Mouse (Mus musculus) myocyte (in vitro differentiated cells): ENCODE data around the gene Osbpl6. TPM values are rescaled to one million over a fixed set of nuclear protein-coding genes. Genes with fewer than 3 reads are reported as not detected.

Experiments
- H3K27me3 ChIP-seq: one replicate; pipeline ENCODE4 v1.6.1; 2011; ENCODE audit not compliant: control insufficient read depth, insufficient read depth, insufficient read length
- H3K36me3 ChIP-seq: one replicate; pipeline ENCODE4 v1.6.1; 2011; ENCODE audit not compliant: control insufficient read depth, insufficient read depth
- H3K4me2 ChIP-seq: one replicate; pipeline ENCODE4 v1.6.1; 2011; ENCODE audit warnings: low read depth, control low read depth
- H3K4me3 ChIP-seq: one replicate; pipeline ENCODE4 v1.5.1; 2011; ENCODE audit warnings: mild to moderate bottlenecking, control low read depth, moderate library complexity
- H3K79me2 ChIP-seq: one replicate; pipeline ENCODE4 v1.6.1; 2011; ENCODE audit not compliant: control insufficient read depth, insufficient read depth
- H3ac ChIP-seq: one replicate; pipeline ENCODE4 v1.6.1; 2011; ENCODE audit not compliant: control insufficient read depth, insufficient read length
- CEBPB ChIP-seq: IDR thresholded peaks from 2 replicates; pipeline ENCODE4 v1.6.1; 2011; ENCODE audit warnings: mild to moderate bottlenecking, moderate library complexity; ENCODE audit not compliant: poor library complexity, insufficient read depth, severe bottlenecking
- E2F4 ChIP-seq: IDR thresholded peaks from one replicate; pipeline ENCODE4 v1.6.1; 2011; ENCODE audit warnings: mild to moderate bottlenecking, control low read depth, moderate library complexity; ENCODE audit not compliant: insufficient read depth
- MAX ChIP-seq: IDR thresholded peaks from one replicate; pipeline ENCODE4 v1.6.1; 2011; ENCODE audit warnings: low read depth, mild to moderate bottlenecking, control low read depth
- MYOD1 ChIP-seq, 3 experiments: IDR thresholded peaks; one replicate each; pipeline ENCODE4 v1.6.1; 2011; ENCODE audit warnings: control low read depth in 2 of 3, low read depth in 2 of 3, mild to moderate bottlenecking in 2 of 3, moderate library complexity in 1 of 3; ENCODE audit not compliant: insufficient read length in 2 of 3, control insufficient read depth in 1 of 3
- MYOG ChIP-seq, 3 experiments: IDR thresholded peaks; one replicate each; pipeline ENCODE4 v1.6.1; 2011; ENCODE audit warnings: control low read depth in 2 of 3, low read depth in 2 of 3, mild to moderate bottlenecking in 2 of 3; ENCODE audit not compliant: insufficient read length in 2 of 3, control insufficient read depth in 1 of 3, insufficient read depth in 1 of 3
- POLR2A ChIP-seq: IDR thresholded peaks from one replicate; pipeline ENCODE4 v1.6.1; 2011; ENCODE audit warnings: low read depth, mild to moderate bottlenecking, control low read depth, moderate library complexity; ENCODE audit not compliant: insufficient read length
- POLR2AphosphoS2 ChIP-seq: IDR thresholded peaks from one replicate; pipeline ENCODE4 v1.6.1; 2011; ENCODE audit warnings: low read depth, control low read depth; ENCODE audit not compliant: insufficient read length
- REST ChIP-seq: IDR thresholded peaks from one replicate; pipeline ENCODE4 v1.6.1; 2011; ENCODE audit warnings: mild to moderate bottlenecking, control low read depth, moderate library complexity; ENCODE audit not compliant: insufficient read depth, insufficient read length
- SRF ChIP-seq: IDR thresholded peaks from one replicate; pipeline ENCODE4 v1.6.1; 2011; ENCODE audit warnings: low read depth; ENCODE audit not compliant: control insufficient read depth, insufficient read length
- TCF12 ChIP-seq: IDR thresholded peaks from one replicate; pipeline ENCODE4 v1.6.1; 2011; ENCODE audit warnings: mild to moderate bottlenecking, control low read depth; ENCODE audit not compliant: poor library complexity, insufficient read depth, severe bottlenecking
- TCF3 ChIP-seq: IDR thresholded peaks from one replicate; pipeline ENCODE4 v1.6.1; 2011; ENCODE audit warnings: low read depth, control low read depth; ENCODE audit not compliant: insufficient read length
- USF1 ChIP-seq: IDR thresholded peaks from one replicate; pipeline ENCODE4 v1.6.1; 2011; ENCODE audit warnings: low read depth, mild to moderate bottlenecking, control low read depth, moderate library complexity
- polyA plus RNA-seq: library from polyadenylated mRNA; unstranded; fragments of >200 nt; fragmentation: generic; extraction: Trizol; gene quantifications from one replicate; pipeline ENCODE4 v1.2.1, GENCODE M21; 2012; ENCODE audit warnings: missing spikeins

The Osbpl6 gene
- polyA plus RNA-seq, 1 experiment: 1.7 TPM

DNA sequence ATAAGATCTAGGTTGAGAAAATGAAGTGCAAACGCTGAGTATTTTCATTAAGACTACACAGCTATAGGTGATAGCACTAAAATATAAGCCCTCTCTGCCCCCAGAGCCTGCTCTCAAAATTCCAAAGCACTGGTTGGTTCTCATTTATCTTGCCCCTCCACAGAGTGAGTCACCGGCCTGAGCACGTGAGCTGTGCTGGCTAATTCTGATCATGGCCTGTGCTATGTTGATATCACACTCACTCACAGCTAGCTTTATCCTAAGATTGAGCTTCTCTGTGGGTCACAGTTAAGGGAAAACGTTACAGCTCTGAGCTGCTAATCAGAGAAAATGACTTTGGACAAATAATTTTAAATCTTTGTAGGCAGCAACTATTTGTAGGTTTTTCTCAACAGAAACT, 34.1 kb upstream of the Osbpl6 start:
- Histone ChIP-seq H3K27me3 (no peaks in the 10 kb centered on the region), H3K79me2 (peaks cover 7% of the 10 kb centered on the region), H3K36me3 (peaks cover 23% of the 10 kb centered on the region), H3K4me3 (no peak overlapping the region), H3ac (no peak overlapping the region), H3K4me2 (no peak overlapping the region)
- TF ChIP-seq USF1: no peak
- no peak for TF ChIP-seq CEBPB
- TF ChIP-seq TCF12: no peak
- TF ChIP-seq MAX: no peak
- TF ChIP-seq POLR2A: no peak
- TF ChIP-seq MYOD1 (IDR thresholded peaks at IDR 0.05; ENCODE audit: control insufficient read depth in 1 of 3, insufficient read length in 2 of 3, low read depth in 2 of 3): no peak
- TF ChIP-seq E2F4: no peak
- no peak for TF ChIP-seq TCF3
- no peak for TF ChIP-seq SRF
- TF ChIP-seq MYOG (IDR thresholded peaks at IDR 0.05; ENCODE audit: control insufficient read depth in 1 of 3, insufficient read depth in 1 of 3, insufficient read length in 2 of 3, low read depth in 2 of 3): no peak
- TF ChIP-seq REST: no peak
- TF ChIP-seq POLR2AphosphoS2: no peak

GRCm38 (mm10) chr2:76374544-76375206, 31.6 kb upstream of the Osbpl6 start:
- TF ChIP-seq POLR2A (no peak), TCF3 (no peak), MAX (no peak), MYOD1 (IDR thresholded peaks at IDR 0.05; ENCODE audit: control insufficient read depth in 1 of 3, insufficient read length in 2 of 3, low read depth in 2 of 3) (no peak), MYOG (IDR thresholded peaks at IDR 0.05; ENCODE audit: control insufficient read depth in 1 of 3, insufficient read depth in 1 of 3, insufficient read length in 2 of 3, low read depth in 2 of 3) (no peak), USF1 (no peak), CEBPB (no peak), TCF12 (no peak), SRF (no peak), E2F4 (no peak), POLR2AphosphoS2 (no peak), REST (no peak)
- H3ac ChIP-seq: no peak overlapping the region

GRCm38 (mm10) chr2:76378646-76379045, 27.7 kb upstream of the Osbpl6 start:
- no peak overlapping the region for H3ac ChIP-seq
- no peak overlapping the region for H3K4me2 ChIP-seq
- H3K79me2 ChIP-seq: no peaks in the 10 kb centered on the region

More at GRCm38 (mm10) chr2:76374544-76375206, 31.6 kb upstream of the Osbpl6 start:
- no peaks in the 10 kb centered on the region for H3K27me3 ChIP-seq
- no peak overlapping the region for H3K4me2 ChIP-seq
- H3K79me2 ChIP-seq: peaks cover 7% of the 10 kb centered on the region
- H3K36me3 ChIP-seq: peaks cover 31% of the 10 kb centered on the region
- no peak overlapping the region for H3K4me3 ChIP-seq

GRCm38 (mm10) chr2:76386531-76386930, 19.8 kb upstream of the Osbpl6 start:
- no peaks in the 10 kb centered on the region for H3K79me2 ChIP-seq
- no peak overlapping the region for H3ac ChIP-seq
- TF ChIP-seq TCF12: no peak
- no peak for TF ChIP-seq MYOG (IDR thresholded peaks at IDR 0.05; ENCODE audit: control insufficient read depth in 1 of 3, insufficient read depth in 1 of 3, insufficient read length in 2 of 3, low read depth in 2 of 3)
- no peak for TF ChIP-seq SRF
- TF ChIP-seq TCF3: no peak
- no peak for TF ChIP-seq USF1
- no peak for TF ChIP-seq REST
- no peak for TF ChIP-seq POLR2A
- H3K36me3 ChIP-seq: peaks cover 14% of the 10 kb centered on the region
- H3K4me2 ChIP-seq: no peak overlapping the region
- H3K4me3 ChIP-seq: no peak overlapping the region
- no peaks in the 10 kb centered on the region for H3K27me3 ChIP-seq

More at GRCm38 (mm10) chr2:76378646-76379045, 27.7 kb upstream of the Osbpl6 start:
- no peaks in the 10 kb centered on the region for H3K27me3 ChIP-seq
- TF ChIP-seq MAX (no peak), SRF (no peak)
- H3K4me3 ChIP-seq: no peak overlapping the region
- H3K36me3 ChIP-seq: peaks cover 48% of the 10 kb centered on the region

- Histone ChIP-seq H3K27me3 (no peaks in the 10 kb centered on the region), H3K4me3 (no peak overlapping the region), H3K4me2 (no peak overlapping the region), H3ac (no peak overlapping the region), H3K79me2 (no peaks in the 10 kb centered on the region), H3K36me3 (no peaks in the 10 kb centered on the region)
- TF ChIP-seq POLR2AphosphoS2: no peak
- TF ChIP-seq POLR2A: no peak
- no peak for TF ChIP-seq USF1
- TF ChIP-seq SRF: no peak
- no peak for TF ChIP-seq TCF3
- TF ChIP-seq MYOG (IDR thresholded peaks at IDR 0.05; ENCODE audit: control insufficient read depth in 1 of 3, insufficient read depth in 1 of 3, insufficient read length in 2 of 3, low read depth in 2 of 3): no peak
- TF ChIP-seq E2F4: no peak
- no peak for TF ChIP-seq CEBPB
- no peak for TF ChIP-seq TCF12
- no peak for TF ChIP-seq MYOD1 (IDR thresholded peaks at IDR 0.05; ENCODE audit: control insufficient read depth in 1 of 3, insufficient read length in 2 of 3, low read depth in 2 of 3)
- TF ChIP-seq REST: no peak
Measured at GRCm38 (mm10) chr2:76400178-76400577, 6.1 kb upstream of the Osbpl6 start.
